Mouse (Mus musculus) cerebellum, adult (tissue): ENCODE results near the gene Cpsf3.

Experiments
- ATAC-seq: cut with Nextera tagmentation; 2 replicates; pipeline ENCODE4 v1.9.2; 2017; ENCODE audit warnings: mild to moderate bottlenecking, moderate library complexity, mixed read lengths; ENCODE audit not compliant: insufficient number of reproducible peaks, low FRiP score, low TSS enrichment

Gene Cpsf3

GRCm38 (mm10) chr12:21288716-21289395 is 3.7 kb downstream of the Cpsf3 start:
- no peak for ATAC-seq

GRCm38 (mm10) chr12:21289651-21290050 is 4.5 kb downstream of the Cpsf3 start:
- ATAC-seq: no peak

GRCm38 (mm10) chr12:21298856-21299255 is 13.7 kb downstream of the Cpsf3 start:
- ATAC-seq: no peak

GRCm38 (mm10) chr12:21301324-21301723 is 16.1 kb downstream of the Cpsf3 start:
- no peak for ATAC-seq

GRCm38 (mm10) chr12:21301932-21302331 is 16.7 kb downstream of the Cpsf3 start:
- ATAC-seq: no peak

- no peak for ATAC-seq
Measured at GRCm38 (mm10) chr12:21302361-21302783, 17.2 kb downstream of the Cpsf3 start.

GRCm38 (mm10) chr12:21305741-21306140 is 20.6 kb downstream of the Cpsf3 start:
- no peak for ATAC-seq

GRCm38 (mm10) chr12:21306721-21307120 is 21.5 kb downstream of the Cpsf3 start:
- ATAC-seq: no peak

GRCm38 (mm10) chr12:21312201-21312600 is 27.0 kb downstream of the Cpsf3 start:
- no peak for ATAC-seq

GRCm38 (mm10) chr12:21315923-21316868 is 31.0 kb downstream of the Cpsf3 start, which contains the start of gene Iah1:
Gene Iah1, plus strand, starts transcription at chr12:21316389.
- peak; percentile 82 for ATAC-seq

- ATAC-seq: no peak
Measured at GRCm38 (mm10) chr12:21316869-21317265, 31.7 kb downstream of the Cpsf3 start.

- ATAC-seq: no peak
Measured at GRCm38 (mm10) chr12:21318143-21318895, 33.1 kb downstream of the Cpsf3 start.

GRCm38 (mm10) chr12:21320317-21320716 is 35.1 kb downstream of the Cpsf3 start:
- ATAC-seq: no peak

- ATAC-seq: no peak
Measured at GRCm38 (mm10) chr12:21321170-21321569, 36.0 kb downstream of the Cpsf3 start.

GRCm38 (mm10) chr12:21322296-21322695 is 37.1 kb downstream of the Cpsf3 start:
- ATAC-seq: no peak

- ATAC-seq: no peak
Measured at GRCm38 (mm10) chr12:21322856-21323255, 37.7 kb downstream of the Cpsf3 start.

GRCm38 (mm10) chr12:21324101-21324500 is 38.9 kb downstream of the Cpsf3 start:
- ATAC-seq: no peak

- ATAC-seq: no peak
Measured at GRCm38 (mm10) chr12:21325266-21325665, 40.1 kb downstream of the Cpsf3 start.

GRCm38 (mm10) chr12:21326325-21326724 is 41.1 kb downstream of the Cpsf3 start:
- ATAC-seq: no peak

- ATAC-seq: no peak
Measured at GRCm38 (mm10) chr12:21329661-21330400, 44.6 kb downstream of the Cpsf3 start.
